Mouse (Mus musculus) brown adipose tissue, adult 24 weeks (tissue): Measurements from ENCODE around the gene Zbtb6. TPM values are rescaled to one million over a fixed set of nuclear protein-coding genes. Genes with fewer than 3 reads are reported as not detected.

Source experiments
- H3K27ac ChIP-seq: fragments of 200-500 bp; replicated peaks from 2 replicates; pipeline ENCODE4 v1.5.1; 2012; ENCODE audit warnings: low read depth, mild to moderate bottlenecking, low read length
- H3K4me1 ChIP-seq: fragments of 200-500 bp; 2 replicates; pipeline ENCODE4 v1.6.1; 2012; ENCODE audit warnings: low read length, mixed read lengths; ENCODE audit not compliant: control insufficient read depth, insufficient read depth, insufficient read length
- H3K4me3 ChIP-seq: fragments of 200-500 bp; 2 replicates; pipeline ENCODE4 v1.5.1; 2012; ENCODE audit warnings: low read depth, mild to moderate bottlenecking, low read length, moderate library complexity; ENCODE audit not compliant: insufficient read depth
- polyA plus RNA-seq: library from polyadenylated mRNA; stranded (reverse); fragments of >200 nt; gene quantifications from 2 replicates; pipeline ENCODE4 v1.2.4, GENCODE M21; 2012; ENCODE audit not compliant: missing spikeins, insufficient read depth, insufficient read length

Zbtb6 gene
- 6.8 and 8.7 TPM in 2 replicates for polyA plus RNA-seq

GRCm38 (mm10) chr2:37442611-37443591 lies at the start of gene Zbtb6, which contains the start of the genes Zbtb26 and Rabgap1:
Gene Zbtb6 (minus strand): TSS chr2:37443171.
Gene Zbtb26 (minus strand): TSS chr2:37443135.
Gene Rabgap1 (plus strand): TSS chr2:37443279.
- Histone ChIP-seq H3K4me1 (peaks cover 2% of the 10 kb centered on the region; the same call in 1 of the 2 replicates), H3K4me3 (peak within 1 kb of the TSS; percentile 92)

GRCm38 (mm10) chr2:37488956-37489355 lies 46.0 kb upstream of the Zbtb6 start:
- Histone ChIP-seq H3K4me1 (no peaks in the 10 kb centered on the region), H3K27ac (no peak overlapping the region), H3K4me3 (no peak overlapping the region)

More at GRCm38 (mm10) chr2:37442611-37443591, at the start of gene Zbtb6, which contains the start of the genes Zbtb26 and Rabgap1:
- H3K27ac ChIP-seq: peak within 1 kb of the TSS; percentile 68

- no peak overlapping the region for H3K27ac ChIP-seq
- no peaks in the 10 kb centered on the region for H3K4me1 ChIP-seq
- H3K4me3 ChIP-seq: no peak overlapping the region
These were observed 43.4 kb upstream of the Zbtb6 start for GRCm38 (mm10) chr2:37486408-37486807.

- Histone ChIP-seq H3K27ac (no peak overlapping the region), H3K4me3 (no peak overlapping the region), H3K4me1 (no peaks in the 10 kb centered on the region)
These were observed 42.4 kb upstream of the Zbtb6 start for GRCm38 (mm10) chr2:37485370-37485769.

- no peak overlapping the region for H3K27ac ChIP-seq
- no peaks in the 10 kb centered on the region for H3K4me1 ChIP-seq
- H3K4me3 ChIP-seq: no peak overlapping the region
These were observed 41.2 kb upstream of the Zbtb6 start for GRCm38 (mm10) chr2:37484165-37484564.

GRCm38 (mm10) chr2:37480039-37480438 lies 37.1 kb upstream of the Zbtb6 start:
- Histone ChIP-seq H3K4me3 (no peak overlapping the region), H3K27ac (no peak overlapping the region), H3K4me1 (no peaks in the 10 kb centered on the region)

- Histone ChIP-seq H3K4me1 (no peaks in the 10 kb centered on the region), H3K27ac (no peak overlapping the region), H3K4me3 (no peak overlapping the region)
These were observed 36.6 kb upstream of the Zbtb6 start for GRCm38 (mm10) chr2:37479559-37479958.

GRCm38 (mm10) chr2:37466266-37466665 lies 23.3 kb upstream of the Zbtb6 start:
- Histone ChIP-seq H3K4me3 (no peak overlapping the region), H3K27ac (no peak overlapping the region), H3K4me1 (no peaks in the 10 kb centered on the region)

GRCm38 (mm10) chr2:37460707-37461106 lies 17.7 kb upstream of the Zbtb6 start:
- Histone ChIP-seq H3K4me3 (no peak overlapping the region), H3K27ac (no peak overlapping the region)

GRCm38 (mm10) chr2:37452376-37452760 lies 9.4 kb upstream of the Zbtb6 start:
- Histone ChIP-seq H3K4me3 (peak overlapping the region; percentile 96), H3K4me1 (peaks cover 3% of the 10 kb centered on the region), H3K27ac (0 out of 2 replicates have a peak overlapping the region, but pooled peaks have one; percentile 27)

More at GRCm38 (mm10) chr2:37460707-37461106, 17.7 kb upstream of the Zbtb6 start:
- H3K4me1 ChIP-seq: no peaks in the 10 kb centered on the region

- peak overlapping the region; percentile 81 for H3K27ac ChIP-seq
- peak overlapping the region; percentile 96 for H3K4me3 ChIP-seq
- H3K4me1 ChIP-seq: peaks cover 3% of the 10 kb centered on the region
These were observed 8.8 kb upstream of the Zbtb6 start for GRCm38 (mm10) chr2:37451667-37452375.

- H3K27ac ChIP-seq: no peak overlapping the region
These were observed 11.4 kb downstream of the Zbtb6 start for GRCm38 (mm10) chr2:37431609-37432008.

GRCm38 (mm10) chr2:37430593-37431464 lies 12.1 kb downstream of the Zbtb6 start:
- Histone ChIP-seq H3K27ac (peak overlapping the region; percentile 88), H3K4me3 (peak overlapping the region; percentile 95)

More at GRCm38 (mm10) chr2:37431609-37432008, 11.4 kb downstream of the Zbtb6 start:
- H3K4me1 ChIP-seq: peaks cover 4% of the 10 kb centered on the region; the same call in 1 of the 2 replicates
- peak overlapping the region; percentile 48 for H3K4me3 ChIP-seq

GRCm38 (mm10) chr2:37423671-37424070 lies 19.3 kb downstream of the Zbtb6 start:
- Histone ChIP-seq H3K27ac (no peak overlapping the region), H3K4me3 (no peak overlapping the region), H3K4me1 (no peaks in the 10 kb centered on the region; the same call in 1 of the 2 replicates)

More at GRCm38 (mm10) chr2:37430593-37431464, 12.1 kb downstream of the Zbtb6 start:
- H3K4me1 ChIP-seq: peaks cover 4% of the 10 kb centered on the region; the same call in 1 of the 2 replicates
